Mouse (Mus musculus): ENCODE data around the gene Gm49368.
"Not testable (repeated sequence)": the region's sequence is repeated elsewhere in the genome, so short reads cannot be mapped to it uniquely, and the experiment has no call there.

Gene Gm49368

DNA sequence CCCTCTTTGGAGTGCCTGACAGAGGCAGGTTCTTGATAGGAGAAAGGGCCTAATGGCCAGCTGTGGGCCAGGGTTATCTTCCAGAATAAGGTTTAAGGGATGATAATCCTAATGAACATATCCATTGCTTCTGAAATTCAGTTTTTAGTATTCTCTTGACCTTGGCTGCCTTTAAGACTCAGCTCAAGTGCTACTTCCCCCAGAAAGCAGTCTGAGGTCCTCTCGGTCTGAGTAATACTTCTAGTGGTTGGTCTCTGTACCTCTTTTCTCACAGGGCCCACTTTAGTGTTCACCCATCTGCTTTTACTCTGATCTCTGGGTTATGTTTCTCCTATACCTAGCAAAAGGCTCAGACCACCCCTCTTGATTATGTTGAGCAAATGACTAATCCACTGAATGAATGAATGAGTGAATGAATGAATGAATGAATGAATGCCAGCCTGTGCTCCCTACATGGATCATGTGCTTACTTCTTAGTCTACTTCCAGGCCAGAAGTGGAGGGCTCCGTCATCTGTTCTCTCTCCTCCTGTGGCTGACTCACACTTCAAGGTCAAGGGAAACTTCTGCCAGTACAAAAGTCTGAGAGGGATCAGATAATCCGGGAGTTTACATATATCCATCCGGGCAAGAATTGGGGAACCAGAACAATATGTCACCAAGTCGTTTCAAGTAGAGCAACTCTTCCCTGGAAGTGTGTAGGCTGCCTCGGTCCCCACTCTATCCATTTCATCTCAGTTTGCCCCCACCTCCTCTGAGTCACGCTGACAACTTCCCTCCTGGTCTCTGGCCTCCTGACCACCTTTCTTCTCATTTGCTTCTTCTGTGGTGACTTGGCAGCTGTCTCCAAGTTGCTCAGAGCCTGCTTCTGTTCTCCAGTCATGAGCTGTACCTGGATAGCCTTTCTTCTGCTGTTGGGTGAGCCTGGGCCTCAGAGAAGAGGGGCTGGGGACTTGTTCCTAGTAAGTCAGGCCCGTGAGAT lies 66.5 kb downstream of the Gm49368 start, which contains the start of gene Itgax:
Gene Itgax (plus strand): TSS at position 807 of the 980 bp plus-strand sequence.
- in situ Hi-C loops (cut with MboI, MseI), result no loop called here

DNA sequence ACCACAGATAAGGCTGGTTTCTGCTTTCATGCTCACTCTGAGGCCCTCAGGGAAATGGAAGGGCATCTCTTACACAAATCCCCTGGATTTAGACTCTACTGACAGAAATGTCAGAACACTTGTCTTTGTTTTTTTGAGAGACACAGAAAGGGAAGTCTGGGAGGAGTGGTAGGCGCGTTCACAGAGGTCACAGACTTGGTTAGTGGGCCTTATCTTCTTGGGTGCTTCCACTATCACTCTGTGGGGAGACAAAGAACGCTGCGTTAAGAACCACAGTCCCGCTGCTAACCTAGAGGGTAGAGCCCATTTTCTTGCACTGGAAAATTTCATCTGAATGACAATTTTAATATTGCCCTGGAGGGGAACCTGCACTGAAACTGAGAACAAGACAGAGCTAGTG lies 69.7 kb downstream of the Gm49368 start:
- in situ Hi-C loops (cut with MboI, MseI), result no loop called here

DNA sequence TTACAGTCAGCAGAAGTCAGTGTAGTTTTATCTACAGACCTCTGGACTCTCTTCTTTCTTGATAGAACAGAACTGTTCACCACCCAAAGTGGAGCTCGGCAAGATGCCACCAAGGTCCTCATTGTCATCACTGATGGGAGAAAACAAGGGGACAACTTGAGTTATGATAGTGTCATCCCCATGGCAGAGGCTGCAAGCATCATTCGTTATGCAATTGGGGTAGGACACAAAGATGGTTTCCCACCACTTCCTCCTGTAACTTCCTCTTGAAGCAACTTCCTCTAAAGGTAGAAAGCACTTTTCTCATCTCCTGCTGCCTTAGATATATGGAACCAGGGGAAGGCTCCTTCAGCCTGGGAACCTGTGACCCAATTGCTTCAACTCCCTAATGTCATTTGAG lies 71.1 kb downstream of the Gm49368 start:
- in situ Hi-C loops (cut with MboI, MseI), result no loop called here

DNA sequence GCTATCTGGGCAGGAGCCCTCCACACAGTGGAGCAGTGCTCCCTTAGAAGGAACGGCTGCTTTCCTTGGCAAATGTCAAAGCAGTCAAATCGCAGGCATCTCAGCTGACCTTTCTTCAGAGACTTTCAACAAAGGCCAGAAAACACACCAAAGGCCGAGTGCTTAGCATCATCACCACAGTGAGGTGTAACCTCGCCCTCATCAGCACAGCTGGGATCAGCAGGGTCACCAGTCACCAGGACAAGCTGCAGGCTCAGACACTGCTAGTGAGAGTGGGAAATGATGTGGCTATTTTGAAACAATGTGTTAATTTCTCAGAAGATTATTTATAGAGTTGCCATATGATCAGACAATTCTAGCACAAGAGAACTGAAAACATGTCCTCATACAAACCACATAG lies 74.4 kb downstream of the Gm49368 start:
- in situ Hi-C loops (cut with MboI, MseI), result no loop called here

DNA sequence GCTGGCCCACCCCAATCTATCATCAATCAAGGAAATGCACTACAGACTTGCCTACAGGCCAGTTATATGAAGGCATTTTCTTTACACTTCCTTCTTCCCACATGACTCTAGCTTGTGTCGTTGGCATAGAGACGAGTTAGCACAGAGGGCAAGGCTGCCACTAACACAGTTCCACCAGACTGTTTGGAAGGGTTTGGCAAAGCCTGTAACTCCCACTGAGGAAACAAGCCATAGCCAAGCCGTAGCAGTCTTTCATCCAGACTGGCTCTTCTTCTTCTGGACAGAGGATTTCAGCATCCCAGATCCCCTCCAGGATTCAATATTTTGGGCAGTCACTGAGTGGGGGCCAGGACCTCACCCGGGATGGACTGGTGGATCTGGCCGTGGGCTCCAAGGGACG lies 77.1 kb downstream of the Gm49368 start:
- in situ Hi-C loops (cut with MboI, MseI), result no loop called here

DNA sequence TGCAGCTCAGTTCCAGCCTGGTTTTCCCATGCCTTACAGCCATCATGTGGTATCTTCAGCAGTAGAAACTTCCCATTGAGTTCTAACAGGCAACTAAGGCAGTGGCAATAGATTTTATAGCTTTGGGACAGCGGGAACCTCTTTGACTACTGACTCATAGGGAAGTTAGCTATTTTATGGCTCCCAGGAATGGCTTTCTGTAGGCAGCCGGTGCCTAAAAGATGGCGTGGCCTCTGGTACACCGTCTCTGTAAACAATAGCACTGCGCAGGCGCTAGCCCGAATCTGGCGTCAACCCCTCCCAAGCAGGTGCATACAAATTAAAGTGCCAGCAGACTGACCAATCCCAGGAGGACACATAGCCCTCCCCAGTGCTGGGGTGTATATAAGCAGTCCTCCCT lies 88.5 kb downstream of the Gm49368 start:
- in situ Hi-C loops (cut with MboI, MseI), result no loop called here

DNA sequence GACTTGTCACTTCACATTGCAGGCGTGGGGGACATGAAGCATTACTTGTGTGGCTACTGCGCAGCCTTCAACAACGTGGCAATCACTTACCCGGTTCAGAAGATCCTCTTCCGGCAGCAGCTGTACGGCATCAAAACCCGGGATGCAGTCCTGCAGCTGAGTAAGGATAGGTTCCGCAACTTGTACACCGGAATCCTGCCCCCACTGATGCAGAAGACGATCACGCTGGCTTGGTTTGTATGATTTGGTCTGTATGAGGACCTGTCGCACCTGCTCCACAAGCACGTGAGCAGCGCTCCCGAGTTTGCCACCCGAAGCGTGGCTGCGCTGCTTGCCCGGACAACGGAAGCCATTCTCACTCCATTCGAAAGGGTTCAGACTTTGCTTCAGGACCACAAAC lies 91.6 kb downstream of the Gm49368 start, which contains the start of gene Itgad:
Gene Itgad (plus strand): TSS at position 301 of the 400 bp plus-strand sequence.
- in situ Hi-C loops (cut with MboI, MseI), result no loop called here

DNA sequence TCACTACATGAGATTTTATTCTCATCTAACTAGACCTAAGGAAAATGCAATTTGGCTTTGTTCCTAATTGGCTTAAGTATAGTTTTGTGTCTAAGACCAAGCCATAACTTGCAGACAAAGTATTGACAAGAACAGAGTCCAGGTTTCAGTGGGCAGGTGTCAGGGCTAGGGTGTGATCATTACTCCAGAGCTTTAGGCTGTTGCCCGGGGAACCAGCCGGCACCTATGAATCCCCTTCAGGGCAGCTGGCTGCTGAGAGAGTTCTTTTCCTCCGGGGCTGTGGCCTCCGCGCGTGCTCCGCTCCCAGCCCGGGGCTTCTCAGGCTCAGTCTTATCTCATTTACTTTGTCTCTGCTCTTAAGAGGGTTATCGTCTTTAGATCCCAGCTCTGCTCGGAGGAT lies 92.4 kb downstream of the Gm49368 start:
- in situ Hi-C loops (cut with MboI, MseI), result no loop called here

DNA sequence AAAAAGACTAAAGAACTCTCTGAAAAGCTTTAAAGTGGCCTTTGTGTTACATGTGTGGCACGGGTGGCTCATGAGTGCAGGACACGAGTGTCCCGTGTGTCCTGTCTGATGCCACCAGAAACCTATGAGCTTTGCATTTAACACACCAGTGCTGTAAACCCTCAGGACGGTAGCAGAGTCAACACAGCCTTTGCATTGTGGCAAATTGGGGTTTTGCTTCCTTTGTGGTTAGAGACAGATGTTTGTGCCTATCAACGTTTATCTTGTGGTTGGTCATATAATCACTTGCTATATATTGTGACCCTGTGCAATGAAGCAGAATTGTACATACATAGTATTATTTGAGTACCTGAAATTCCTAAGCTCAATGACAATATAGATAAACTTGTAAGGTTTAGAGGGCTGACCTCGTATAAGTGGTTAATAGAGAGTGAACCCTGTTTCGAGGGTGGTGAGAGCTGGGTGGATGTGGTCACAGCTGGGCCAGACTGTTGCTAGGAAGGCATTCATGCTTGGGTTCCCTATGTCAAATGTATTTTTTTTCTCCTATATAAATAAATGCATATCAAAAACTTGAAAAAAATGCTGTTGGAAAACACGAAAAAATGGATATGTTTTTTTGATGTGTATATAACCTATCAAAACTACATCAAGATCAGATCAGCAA lies 96.3 kb downstream of the Gm49368 start:
- in situ Hi-C loops (cut with MboI, MseI), result not testable (repeated sequence)

DNA sequence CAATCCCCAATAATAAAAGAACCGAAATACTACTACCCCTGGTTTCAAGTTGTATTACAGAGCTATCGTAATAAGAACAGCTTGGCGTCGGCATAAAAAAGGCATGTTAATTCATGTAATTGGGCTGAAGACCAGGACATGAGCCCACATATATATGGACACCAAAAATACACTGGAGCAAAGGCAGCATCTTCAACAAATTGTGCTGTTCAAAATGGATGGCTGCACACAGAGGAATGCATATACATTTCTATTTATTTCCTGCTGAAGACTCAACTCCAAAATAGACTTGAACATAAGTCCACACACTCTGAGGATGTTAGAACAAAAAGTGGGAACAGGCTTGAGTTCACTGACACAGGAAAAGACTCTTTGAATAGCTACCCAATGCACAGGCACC lies 101.5 kb downstream of the Gm49368 start:
- in situ Hi-C loops (cut with MboI, MseI), result no loop called here

DNA sequence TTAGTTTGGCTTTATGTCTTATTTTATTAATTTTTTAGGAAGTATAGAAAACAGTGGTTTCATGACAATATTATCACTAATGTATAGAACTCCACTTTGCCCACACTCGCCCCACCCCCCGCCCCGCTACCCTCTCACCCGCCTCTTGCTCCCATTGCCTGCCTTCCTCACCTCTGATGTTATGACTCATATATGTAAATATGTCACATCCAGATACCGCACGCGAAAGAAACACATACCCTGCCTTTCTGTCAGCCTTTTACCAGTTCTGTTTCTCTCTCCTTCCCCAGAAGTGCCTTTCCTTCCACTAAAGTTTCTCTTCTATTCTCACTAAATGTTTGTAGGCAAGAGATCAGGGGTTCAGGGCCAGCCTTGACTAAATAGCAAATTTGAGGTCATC lies 103.9 kb downstream of the Gm49368 start:
- in situ Hi-C loops (cut with MboI, MseI), result no loop called here

DNA sequence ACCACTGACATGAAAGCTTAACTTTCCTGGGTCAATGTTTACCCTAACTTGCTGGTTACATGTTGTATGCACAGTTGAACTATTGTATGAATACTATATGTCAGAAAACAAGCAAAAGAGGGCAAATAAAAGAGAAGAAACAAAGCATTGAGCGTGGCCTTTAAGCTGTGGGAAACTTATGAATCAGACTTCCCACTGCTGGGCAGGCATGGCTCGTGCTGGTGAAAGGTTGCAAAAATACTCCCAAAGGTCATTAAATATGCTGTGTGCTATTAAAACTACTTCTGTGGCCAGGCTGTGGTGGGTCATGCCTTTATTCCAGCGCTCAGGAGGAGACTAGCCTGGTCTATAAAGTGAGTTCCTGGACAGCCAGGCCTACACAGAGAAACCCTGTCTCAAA lies 107.5 kb downstream of the Gm49368 start:
- in situ Hi-C loops (cut with MboI, MseI), result no loop called here
